Mouse (Mus musculus): ENCODE measurements around the gene Gm13288.
"Not testable (repeated sequence)": the region's sequence is repeated elsewhere in the genome, so short reads cannot be mapped to it uniquely, and the experiment has no call there.

Gm13288 gene

GRCm38 (mm10) chr4:88805231-88805630 is at the start of gene Gm13288:
Gene Gm13288, plus strand, starts transcription at chr4:88805531.
- DNase-seq (ENCODE audit: low spot score): not testable (repeated sequence)

GRCm38 (mm10) chr4:88756581-88757513 is 48.5 kb upstream of the Gm13288 start:
- DNase-seq (ENCODE audit: low spot score): not testable (repeated sequence)

GRCm38 (mm10) chr4:88757628-88758031 is 47.7 kb upstream of the Gm13288 start:
- DNase-seq (ENCODE audit: low spot score): peak; percentile 87

GRCm38 (mm10) chr4:88758751-88759150 is 46.6 kb upstream of the Gm13288 start:
- not testable (repeated sequence) for DNase-seq (ENCODE audit: low spot score)

GRCm38 (mm10) chr4:88759610-88760268 is 45.6 kb upstream of the Gm13288 start, which contains the start of gene Gm13283:
Gene Gm13283, plus strand, starts transcription at chr4:88760119.
- peak; percentile 34 for DNase-seq (ENCODE audit: low spot score)

- DNase-seq (ENCODE audit: low spot score): peak; percentile 42
Observed at GRCm38 (mm10) chr4:88760431-88760830, 44.9 kb upstream of the Gm13288 start.

- peak; percentile 65 for DNase-seq (ENCODE audit: low spot score)
Observed at GRCm38 (mm10) chr4:88761776-88762175, 43.6 kb upstream of the Gm13288 start.

GRCm38 (mm10) chr4:88762341-88762740 is 43.0 kb upstream of the Gm13288 start:
- not testable (repeated sequence) for DNase-seq (ENCODE audit: low spot score)

GRCm38 (mm10) chr4:88763384-88764018 is 41.8 kb upstream of the Gm13288 start:
- DNase-seq (ENCODE audit: low spot score): not testable (repeated sequence)

GRCm38 (mm10) chr4:88773534-88773933 is 31.8 kb upstream of the Gm13288 start, which contains the start of gene Gm13290:
Gene Gm13290, plus strand, starts transcription at chr4:88773834.
- DNase-seq (ENCODE audit: low spot score): not testable (repeated sequence)

- not testable (repeated sequence) for DNase-seq (ENCODE audit: low spot score)
Observed at GRCm38 (mm10) chr4:88776622-88777021, 28.7 kb upstream of the Gm13288 start, which contains the start of gene Gm13289. Gene Gm13289, plus strand, starts transcription at chr4:88776922.

GRCm38 (mm10) chr4:88779550-88779949 is 25.8 kb upstream of the Gm13288 start, which contains the start of gene Gm13272:
Gene Gm13272, plus strand, starts transcription at chr4:88779850.
- DNase-seq (ENCODE audit: low spot score): not testable (repeated sequence)

- not testable (repeated sequence) for DNase-seq (ENCODE audit: low spot score)
Observed at GRCm38 (mm10) chr4:88780320-88780719, 25.0 kb upstream of the Gm13288 start.

GRCm38 (mm10) chr4:88781831-88782230 is 23.5 kb upstream of the Gm13288 start, which contains the start of gene Ifnz:
Gene Ifnz, plus strand, starts transcription at chr4:88782131.
- not testable (repeated sequence) for DNase-seq (ENCODE audit: low spot score)

- not testable (repeated sequence) for DNase-seq (ENCODE audit: low spot score)
Observed at GRCm38 (mm10) chr4:88782335-88782734, 23.0 kb upstream of the Gm13288 start.

GRCm38 (mm10) chr4:88785409-88785808 is 19.9 kb upstream of the Gm13288 start, which contains the start of gene Gm13276:
Gene Gm13276, plus strand, starts transcription at chr4:88785709.
- not testable (repeated sequence) for DNase-seq (ENCODE audit: low spot score)

- DNase-seq (ENCODE audit: low spot score): peak; percentile 42
Observed at GRCm38 (mm10) chr4:88788402-88788801, 16.9 kb upstream of the Gm13288 start, which contains the start of gene Gm13277. Gene Gm13277, plus strand, starts transcription at chr4:88788632.

GRCm38 (mm10) chr4:88791250-88791649 is 14.1 kb upstream of the Gm13288 start, which contains the start of gene Gm13278:
Gene Gm13278, plus strand, starts transcription at chr4:88791550.
- not testable (repeated sequence) for DNase-seq (ENCODE audit: low spot score)

GRCm38 (mm10) chr4:88793936-88794675 is 11.2 kb upstream of the Gm13288 start, which contains the start of gene Gm13275:
Gene Gm13275, plus strand, starts transcription at chr4:88794487.
- peak; percentile 73 for DNase-seq (ENCODE audit: low spot score)

GRCm38 (mm10) chr4:88797097-88797496 is 8.2 kb upstream of the Gm13288 start, which contains the start of gene Gm13279:
Gene Gm13279, plus strand, starts transcription at chr4:88797397.
- DNase-seq (ENCODE audit: low spot score): not testable (repeated sequence)

GRCm38 (mm10) chr4:88799365-88799764 is 6.0 kb upstream of the Gm13288 start, which contains the start of gene Gm13285:
Gene Gm13285, plus strand, starts transcription at chr4:88799665.
- DNase-seq (ENCODE audit: low spot score): not testable (repeated sequence)

Measured in ovary, postnatal 14 days (tissue).